Comparison of ENCODE assay signal across 8 mouse cellular contexts in the genomic region with DNA sequence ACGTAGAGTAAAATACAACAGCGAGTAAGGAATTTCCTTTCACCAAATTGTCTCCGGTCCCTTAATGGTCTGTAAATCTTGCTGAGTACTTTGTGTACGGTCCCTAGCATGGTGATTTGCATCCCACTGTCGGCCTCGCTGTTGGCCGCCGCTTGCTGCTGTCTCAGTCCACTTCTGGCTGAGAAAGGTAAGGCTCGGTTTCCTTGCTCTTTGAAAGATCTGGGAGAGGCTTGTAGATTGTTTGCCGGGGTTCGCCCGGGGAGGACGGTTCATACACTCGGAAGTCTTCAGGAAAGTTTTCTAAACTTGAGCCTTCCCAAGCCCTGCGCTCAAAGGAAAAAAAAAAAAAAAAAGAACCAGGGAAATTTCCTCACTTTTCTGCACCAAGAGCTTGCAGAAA. TPM values are rescaled to one million over a fixed set of nuclear protein-coding genes. Genes with fewer than 3 reads are reported as not detected.
DNase-seq lines count a peak whose midpoint lies in the region; TF ChIP-seq lines count a peak whose summit lies in the region.

No protein-coding gene starts in this region.

- H3K9ac ChIP-seq in liver, adult 2 months (ENCODE audit: low read depth, low read length), result no peak overlapping the region

- peaks cover 3% of the 10 kb centered on the region; the same call in 1 of the 2 replicates for H3K4me1 ChIP-seq in cerebellum, adult 2 months (ENCODE audit: control insufficient read depth, insufficient read depth, low read length)
- H3K4me1 ChIP-seq in kidney, adult 2 months (ENCODE audit: control insufficient read depth, insufficient read depth, low read length), result no peaks in the 10 kb centered on the region
- peaks cover 6% of the 10 kb centered on the region for H3K4me1 ChIP-seq in liver, adult 2 months (ENCODE audit: control insufficient read depth, insufficient read depth, low read length)

- no peaks in the 10 kb centered on the region for H3K79me2 ChIP-seq in liver, adult 2 months (ENCODE audit: control insufficient read depth, insufficient read depth, low read length)

- H3K4me3 ChIP-seq in cerebellum, adult 2 months (replicated peaks; ENCODE audit: insufficient read depth, low read depth, low read length), result peak overlapping the region; percentile 21
- H3K4me3 ChIP-seq in kidney, adult 2 months (ENCODE audit: insufficient read depth, low read depth, low read length), result peak overlapping the region; percentile 3
- H3K4me3 ChIP-seq in liver, adult 2 months (ENCODE audit: insufficient read depth, low read depth, low read length), result no peak overlapping the region; the same call in 1 of the 2 replicates

- H3K36me3 ChIP-seq in kidney, adult 2 months (ENCODE audit: control insufficient read depth, insufficient read depth, low read length), result no peaks in the 10 kb centered on the region
- H3K36me3 ChIP-seq in liver, adult 2 months (ENCODE audit: control insufficient read depth, insufficient read depth, low read length), result no peaks in the 10 kb centered on the region

- H3K27me3 ChIP-seq in cerebellum, adult 2 months (ENCODE audit: control insufficient read depth, insufficient read depth, low read length), result peaks cover 1% of the 10 kb centered on the region; the same call in 1 of the 2 replicates
- peaks cover 2% of the 10 kb centered on the region; the same call in 1 of the 2 replicates for H3K27me3 ChIP-seq in kidney, adult 2 months (replicated peaks; ENCODE audit: control insufficient read depth, insufficient read depth, low read length)
- H3K27me3 ChIP-seq in liver, adult 2 months (ENCODE audit: control insufficient read depth, insufficient read depth, low read length), result peaks cover 11% of the 10 kb centered on the region

- 4% methylated on average over 15 of the region's 15 CpGs for WGBS in cerebellum, adult 2 months
- under 1% methylated on average over 15 of the region's 15 CpGs for WGBS in kidney, adult 2 months
- 2% methylated on average over 15 of the region's 15 CpGs for WGBS in liver, adult 2 months

- peak in 1 of 2 experiments; percentile 13 for DNase-seq in cerebellum, adult 2 months
- no peak for DNase-seq in cerebellum, adult 11 months
- peak; percentile 91 for DNase-seq in embryo, embryonic 10 days (ENCODE audit: low spot score)
- DNase-seq in heart, adult 8-10 months (ENCODE audit: low spot score), result peak; percentile 67
- peak; percentile 70 for DNase-seq in kidney, adult 2 months
- DNase-seq in liver, adult 2 months (ENCODE audit: extremely low read depth, low read depth, low spot score), result peak; percentile 52
- DNase-seq in neural tube, embryonic 10.5 days (ENCODE audit: extremely low spot score, low spot score), result peak; percentile 58
- DNase-seq in thymus, postnatal 10 days (ENCODE audit: low spot score in 2 of 2), result no peak

- H3K27ac ChIP-seq in cerebellum, adult 2 months (ENCODE audit: insufficient read depth, low read length), result no peak overlapping the region
- H3K27ac ChIP-seq in kidney, adult 2 months (ENCODE audit: insufficient read depth, low read depth, low read length), result no peak overlapping the region
- no peak overlapping the region for H3K27ac ChIP-seq in liver, adult 2 months (replicated peaks; ENCODE audit: insufficient read depth, low read depth, low read length)

- no peak for TF ChIP-seq POLR2A in cerebellum, adult 2 months (IDR thresholded peaks at IDR 0.05; ENCODE audit: borderline replicate concordance, insufficient read depth, low read length)
- no peak for TF ChIP-seq POLR2A in kidney, adult 2 months (IDR thresholded peaks at IDR 0.05; ENCODE audit: low read depth, low read length)
- TF ChIP-seq POLR2A in liver, adult 2 months (IDR thresholded peaks at IDR 0.05; ENCODE audit: extremely low read depth, insufficient read depth, low read length), result no peak

- no peak for TF ChIP-seq CTCF in cerebellum, adult 2 months (IDR thresholded peaks at IDR 0.05; ENCODE audit: borderline replicate concordance, insufficient read depth, low read depth, low read length)
- TF ChIP-seq CTCF in kidney, adult 2 months (conservative IDR thresholded peaks at IDR 0.05; ENCODE audit: insufficient read depth, insufficient read length, low read depth, low read length), result no peak
- no peak for TF ChIP-seq CTCF in liver, adult 2 months (IDR thresholded peaks at IDR 0.05; ENCODE audit: low read depth, low read length)

RNA-seq across cellular contexts. Expression of gene Tmem100, which starts 0.4 kb away (rescaled TPM):
- polyA plus RNA-seq in cerebellum, adult 2 months (2012; rRNA removed), result 8.1 and 9.2 TPM in 2 replicates
- 10 to 100 TPM in 3 of 4 experiments, 1 to 10 TPM in 1; 8.6 to 12.2 (median 11.6) TPM for total RNA-seq in heart, adult 8-10 months (2022)
- 1.5 and 1.8 TPM in 2 replicates for polyA plus RNA-seq in kidney, adult 2 months (2012; rRNA removed)
- 0.07 and 0.09 TPM in 2 replicates for total RNA-seq in liver, adult 2 months (2014; rRNA removed)
- 0.05 TPM in 1 of 2 replicates, not detected in the other for polyA plus RNA-seq in liver, adult 2 months (2012; rRNA removed)

RNA-seq across cellular contexts. Expression of gene Pctp, which starts 27.9 kb away (rescaled TPM):
- 2.8 and 2.9 TPM in 2 replicates for polyA plus RNA-seq in cerebellum, adult 2 months (2012; rRNA removed)
- total RNA-seq in heart, adult 8-10 months (2022), result 1 to 10 TPM; 3.5 to 5.1 (median 4.6) TPM
- 8.7 and 12.3 TPM in 2 replicates for polyA plus RNA-seq in kidney, adult 2 months (2012; rRNA removed)
- 43.4 and 63.1 TPM in 2 replicates for total RNA-seq in liver, adult 2 months (2014; rRNA removed)
- polyA plus RNA-seq in liver, adult 2 months (2012; rRNA removed), result 18.5 and 22.0 TPM in 2 replicates

Comparison
In these comparisons a context has a peak if more than half of its experiments do, and no peak if none do; other contexts are left out.
1. DNase-seq: peak in embryo, embryonic 10 days (single experiment), heart, adult 8-10 months (single experiment), kidney, adult 2 months (single experiment), liver, adult 2 months (single experiment) and neural tube, embryonic 10.5 days (single experiment); none in cerebellum, adult 11 months (single experiment) and thymus, postnatal 10 days (0 of 2).